Mouse (Mus musculus) erythroblast, embryonic 14.5 days (primary cell): ENCODE results near the gene Zdhhc24.

Experiments
- GATA1 ChIP-seq: IDR thresholded peaks from 2 replicates; pipeline ENCODE4 v1.6.1; 2012; ENCODE audit warnings: low read length, inconsistent platforms, mixed read lengths
- TAL1 ChIP-seq: IDR thresholded peaks from 3 replicates; pipeline ENCODE4 v1.6.1; 2012; ENCODE audit warnings: low read length, inconsistent platforms, mixed read lengths

DNA sequence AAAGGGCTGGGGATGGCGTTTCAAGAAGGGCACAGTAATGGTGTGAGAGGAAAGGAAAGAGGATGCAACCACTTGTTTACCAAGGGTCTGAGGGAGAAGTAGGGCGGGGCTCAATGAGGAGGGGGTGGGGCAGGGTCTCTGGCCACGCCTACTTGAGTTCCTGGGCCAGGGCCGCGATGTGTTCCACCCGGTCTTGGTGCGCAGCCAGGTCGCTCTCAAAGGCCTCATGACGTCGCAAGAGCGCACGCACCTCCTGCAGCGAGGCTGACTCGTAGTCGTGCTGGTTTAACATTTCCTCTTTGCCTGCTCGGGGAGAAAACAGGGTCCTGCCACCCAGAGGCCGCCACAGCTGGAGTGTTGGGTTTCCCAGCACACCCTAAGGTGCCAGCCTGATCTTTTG lies 13.3 kb upstream of the Zdhhc24 start:
- TF ChIP-seq GATA1 (no peak), TAL1 (no peak)
